Mouse (Mus musculus): Measurements from ENCODE around the gene Arsg.

The Arsg gene

DNA sequence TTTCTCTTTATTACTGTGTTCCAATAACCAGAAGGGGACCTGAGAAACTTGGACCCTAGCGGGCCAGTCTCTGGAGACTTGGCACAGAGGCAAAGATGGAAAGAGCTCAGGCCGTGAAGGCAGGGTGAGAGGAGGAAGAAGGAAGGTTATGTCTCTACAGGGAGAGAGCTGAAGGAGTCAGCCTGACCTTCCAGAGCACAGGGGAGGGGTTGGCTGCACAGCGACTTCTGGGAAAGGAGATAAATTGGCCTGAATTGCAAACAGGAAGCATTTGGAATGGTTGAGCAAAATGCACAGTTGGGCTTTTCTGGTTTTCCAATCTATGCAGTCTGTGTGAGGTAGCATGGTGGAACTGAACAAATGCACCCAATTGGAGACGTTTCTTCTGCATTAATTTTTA lies 143.6 kb downstream of the Arsg start:
- no peak for DNase-seq (ENCODE audit: low spot score in 2 of 2)

GRCm38 (mm10) chr11:109619055-109619454 lies 145.9 kb downstream of the Arsg start:
- peak; percentile 39 to 64 for DNase-seq (ENCODE audit: low spot score in 2 of 2)

DNA sequence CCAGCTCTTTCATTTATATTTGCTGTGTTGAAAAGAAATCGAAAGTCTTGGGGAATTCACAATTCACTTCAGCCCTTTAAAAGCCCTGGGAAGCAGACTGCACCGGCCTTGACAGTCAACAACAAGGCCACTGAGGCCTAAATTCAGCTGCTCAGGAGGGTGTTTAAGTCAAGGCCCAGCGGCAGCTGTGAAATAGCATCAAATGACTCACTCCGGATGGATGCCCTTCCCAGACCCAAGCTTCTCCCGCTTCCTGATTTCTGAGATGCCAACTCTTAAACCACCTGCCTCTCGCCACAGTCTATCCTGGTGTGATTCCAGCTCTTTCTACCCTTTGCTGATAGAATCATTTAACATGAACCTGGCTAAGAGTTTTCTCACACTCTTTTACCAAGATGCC lies 147.2 kb downstream of the Arsg start:
- DNase-seq (ENCODE audit: low spot score in 2 of 2), result no peak

DNA sequence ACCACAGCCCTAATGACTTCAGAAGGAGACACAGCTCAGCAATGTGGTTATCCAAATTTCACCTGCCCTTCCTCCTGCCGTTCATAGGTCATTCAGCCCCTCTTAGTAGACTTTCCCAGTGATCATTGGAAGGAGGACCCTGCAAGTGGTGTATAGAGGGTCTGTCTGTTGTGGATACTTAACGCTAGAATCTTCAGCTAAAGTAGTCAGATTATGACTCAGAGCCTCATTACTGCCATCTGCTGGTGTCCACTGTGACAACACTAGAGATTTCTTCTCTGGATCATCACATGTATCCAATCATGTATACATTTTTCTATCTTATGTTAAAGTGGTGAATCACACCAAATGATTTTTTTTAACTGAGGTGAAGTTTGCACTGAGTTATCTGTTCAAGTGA lies 148.0 kb downstream of the Arsg start:
- DNase-seq (ENCODE audit: low spot score in 2 of 2), result peak in 1 of 2 experiments; percentile 64

DNA sequence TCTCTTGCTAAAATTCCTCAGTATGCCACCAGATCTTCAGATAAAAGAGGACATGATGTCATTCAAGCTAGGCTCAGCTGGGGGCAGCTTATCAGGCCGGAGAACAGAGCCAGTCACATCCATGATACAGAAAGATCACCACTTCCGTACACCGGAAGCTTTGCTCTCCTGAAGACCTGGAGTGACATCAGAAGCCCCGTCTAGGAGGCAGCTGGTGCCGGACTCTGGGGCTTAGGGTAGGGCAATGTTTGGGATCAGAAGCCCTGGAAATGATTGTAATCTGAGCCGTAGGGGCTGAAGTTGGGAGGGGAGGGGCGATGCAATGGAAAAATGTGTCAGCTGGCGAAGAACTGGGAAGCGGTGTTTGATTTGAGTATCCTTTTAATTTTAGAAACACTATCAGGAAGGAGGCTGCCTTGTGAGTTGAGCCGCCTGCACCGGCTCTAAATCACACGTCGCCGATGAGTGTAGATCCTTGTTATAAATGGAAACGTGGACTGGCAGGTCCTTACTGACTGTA lies 149.4 kb downstream of the Arsg start:
- no peak for DNase-seq (ENCODE audit: low spot score in 2 of 2)
